Mouse (Mus musculus) c-Kit-positive CD71-negative TER-119-negative erythroid progenitor cells, embryonic 14.5 days (primary cell): Measurements from ENCODE around the gene Helz.

Experiments
- DNase-seq: peaks from one replicate; pipeline ENCODE4 v3.0.0-alpha.2; 2013; ENCODE audit warnings: low read depth

The Helz gene

GRCm38 (mm10) chr11:107617976-107618375 is 70.2 kb downstream of the Helz start:
- no peak for DNase-seq

GRCm38 (mm10) chr11:107624661-107625060 is 76.9 kb downstream of the Helz start:
- DNase-seq, result no peak

DNA sequence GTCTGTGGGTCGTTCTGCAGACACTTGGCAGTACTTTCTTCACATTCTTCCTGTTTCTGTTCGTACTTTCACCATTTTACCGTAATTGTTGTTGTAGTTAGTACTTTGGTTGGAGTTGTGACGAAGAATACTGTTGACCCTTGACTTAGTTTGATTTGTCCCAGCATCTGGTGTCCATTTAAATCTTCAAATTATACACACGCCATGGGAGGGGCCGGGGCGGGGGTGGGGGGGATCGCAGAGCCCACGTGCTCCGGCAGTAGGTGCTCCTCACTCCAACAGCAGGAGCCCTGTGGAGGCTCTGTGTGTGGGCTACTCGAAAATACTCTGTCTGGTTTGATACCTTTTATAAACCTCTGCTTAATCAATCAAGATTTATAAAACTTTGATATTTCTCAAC is 78.0 kb downstream of the Helz start:
- no peak for DNase-seq

DNA sequence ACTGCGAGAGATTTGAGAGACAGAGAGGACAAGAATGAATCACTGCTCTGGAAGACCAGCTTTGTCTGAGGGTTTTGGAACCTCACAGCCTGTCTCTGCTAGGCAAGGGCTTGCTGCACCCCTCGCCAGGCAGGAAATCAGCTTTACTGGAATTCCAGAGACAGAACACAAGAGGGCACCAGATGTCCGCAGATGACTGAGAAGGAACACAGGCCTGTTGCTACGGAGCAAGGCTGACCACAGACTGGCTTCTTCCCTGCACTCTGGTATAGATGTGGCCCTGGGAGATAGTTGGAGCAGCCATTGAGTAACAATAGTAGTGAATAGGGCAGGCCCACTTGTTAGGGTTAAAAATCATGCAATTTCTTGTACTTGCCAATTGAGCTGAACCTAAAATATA is 81.8 kb downstream of the Helz start:
- no peak for DNase-seq

GRCm38 (mm10) chr11:107629951-107630350 is 82.2 kb downstream of the Helz start:
- no peak for DNase-seq

DNA sequence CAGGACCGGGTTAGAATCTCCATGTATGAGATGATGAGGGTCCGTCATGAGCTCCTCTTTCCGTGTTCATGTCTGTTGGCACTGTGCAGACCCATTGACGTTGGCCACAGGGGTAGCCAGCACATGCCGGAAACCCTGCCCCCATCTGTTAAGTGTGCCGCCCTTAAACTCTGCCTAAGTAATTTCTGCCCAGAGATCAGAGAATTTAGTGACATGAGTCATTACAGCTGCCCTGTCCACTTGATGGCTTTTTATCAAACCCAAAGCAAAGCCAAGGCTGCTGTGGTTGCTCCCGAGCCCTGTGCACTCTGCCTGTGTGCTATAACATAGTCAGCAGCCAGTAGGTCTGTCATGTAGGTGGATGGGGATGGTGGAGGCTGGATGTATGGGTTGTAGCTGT is 83.4 kb downstream of the Helz start:
- no peak for DNase-seq

- no peak for DNase-seq
These were observed 85.9 kb downstream of the Helz start for GRCm38 (mm10) chr11:107633563-107634146.

- DNase-seq, result no peak
These were observed 90.4 kb downstream of the Helz start for GRCm38 (mm10) chr11:107638137-107638536.

GRCm38 (mm10) chr11:107639657-107640056 is 91.9 kb downstream of the Helz start:
- no peak for DNase-seq

DNA sequence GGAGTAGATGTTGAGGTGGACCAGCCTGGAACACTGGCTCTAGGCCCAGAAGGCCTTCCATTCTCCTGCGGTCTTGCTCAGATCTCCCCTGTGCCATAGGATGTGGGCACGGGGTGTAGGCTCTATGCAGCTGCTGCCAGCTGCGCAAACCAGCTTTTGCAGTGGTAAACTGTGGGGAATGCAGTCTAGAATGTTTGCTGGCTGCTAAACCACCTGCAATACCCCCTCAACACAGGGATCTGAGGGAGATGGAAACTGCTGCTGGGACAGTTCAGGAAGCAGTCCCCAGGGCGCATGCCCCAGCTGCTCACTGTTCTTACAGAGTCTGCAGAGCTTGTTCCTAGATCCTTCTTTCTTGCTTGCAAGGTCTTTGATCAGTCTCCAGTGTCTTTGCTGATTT is 96.7 kb downstream of the Helz start:
- DNase-seq, result no peak

GRCm38 (mm10) chr11:107647330-107647729 is 99.6 kb downstream of the Helz start:
- DNase-seq, result no peak

GRCm38 (mm10) chr11:107648668-107649067 is 100.9 kb downstream of the Helz start:
- DNase-seq, result no peak

GRCm38 (mm10) chr11:107649458-107649857 is 101.7 kb downstream of the Helz start:
- no peak for DNase-seq

DNA sequence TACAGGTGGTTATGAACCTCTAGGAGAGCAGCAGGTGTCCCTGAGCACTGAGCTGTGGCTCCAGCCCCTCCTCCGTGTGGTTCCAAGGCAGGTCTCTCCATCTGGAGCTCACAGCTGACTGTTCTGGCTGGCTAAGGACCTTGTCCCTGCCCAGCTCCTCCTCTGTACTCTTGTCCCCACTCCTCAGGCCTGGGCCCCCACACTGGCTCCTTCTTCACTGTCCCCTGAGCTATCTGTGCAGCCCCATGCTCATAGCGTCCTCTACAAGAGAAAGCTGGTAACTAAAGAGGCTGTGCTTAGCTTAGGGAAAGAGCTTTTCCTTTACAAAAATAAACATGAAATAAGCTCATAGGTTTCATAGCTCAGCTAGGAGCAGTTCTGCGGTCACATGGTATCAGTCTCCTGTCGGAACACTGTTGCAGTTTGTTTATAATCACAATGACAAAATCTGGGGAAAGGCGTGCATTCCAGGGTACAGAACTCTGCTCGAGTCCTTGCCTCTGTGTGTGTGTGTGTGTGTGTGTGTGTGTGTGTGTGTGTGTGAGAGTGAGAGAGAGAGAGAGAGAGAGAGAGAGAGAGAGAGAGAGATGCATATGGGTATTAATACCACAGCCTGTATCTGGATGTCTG is 102.8 kb downstream of the Helz start:
- no peak for DNase-seq

DNA sequence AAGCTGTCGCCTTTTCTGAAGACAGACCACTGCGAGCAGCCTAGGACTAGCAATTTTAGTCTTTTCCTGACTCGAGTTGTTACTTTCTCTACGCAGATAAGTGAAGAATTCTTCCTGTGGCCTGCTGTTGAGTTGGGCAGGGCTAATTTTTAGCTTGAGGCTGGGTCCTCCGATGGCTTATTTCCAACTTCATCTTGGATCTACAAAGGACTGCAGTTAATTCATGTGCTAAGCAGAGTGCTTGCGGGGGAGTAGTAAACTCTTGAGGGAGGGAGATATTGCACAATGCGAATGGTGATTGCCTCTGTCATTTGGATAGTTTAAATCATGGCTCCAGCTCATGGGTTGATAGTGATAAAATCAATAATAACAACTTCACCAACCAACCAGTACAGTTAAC is 103.7 kb downstream of the Helz start:
- no peak for DNase-seq

- no peak for DNase-seq
These were observed 104.4 kb downstream of the Helz start for GRCm38 (mm10) chr11:107652137-107652536.

GRCm38 (mm10) chr11:107655538-107655937 is 107.8 kb downstream of the Helz start:
- no peak for DNase-seq

GRCm38 (mm10) chr11:107657117-107657516 is 109.4 kb downstream of the Helz start:
- DNase-seq, result no peak

DNA sequence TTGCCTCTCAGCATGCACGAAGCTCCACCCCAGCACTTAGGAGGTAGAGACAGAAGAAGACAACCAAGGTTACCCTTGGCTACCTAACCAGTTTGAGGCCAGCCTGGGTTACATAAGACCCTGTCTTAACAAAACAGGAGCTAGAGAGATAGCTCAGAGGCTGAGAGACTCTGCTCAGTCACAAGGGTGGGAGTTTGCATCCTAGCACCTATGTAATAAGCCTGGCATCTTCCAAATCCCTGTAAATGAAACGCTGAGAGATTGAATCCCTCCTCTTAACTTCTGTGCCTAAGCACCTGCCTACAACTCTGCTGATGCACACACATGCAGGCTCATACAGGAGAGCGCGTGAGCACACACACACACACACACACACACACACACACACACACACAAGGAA is 112.7 kb downstream of the Helz start:
- DNase-seq, result no peak

GRCm38 (mm10) chr11:107662666-107663065 is 114.9 kb downstream of the Helz start:
- DNase-seq, result no peak

GRCm38 (mm10) chr11:107667542-107667941 is 119.8 kb downstream of the Helz start:
- DNase-seq, result no peak

DNA sequence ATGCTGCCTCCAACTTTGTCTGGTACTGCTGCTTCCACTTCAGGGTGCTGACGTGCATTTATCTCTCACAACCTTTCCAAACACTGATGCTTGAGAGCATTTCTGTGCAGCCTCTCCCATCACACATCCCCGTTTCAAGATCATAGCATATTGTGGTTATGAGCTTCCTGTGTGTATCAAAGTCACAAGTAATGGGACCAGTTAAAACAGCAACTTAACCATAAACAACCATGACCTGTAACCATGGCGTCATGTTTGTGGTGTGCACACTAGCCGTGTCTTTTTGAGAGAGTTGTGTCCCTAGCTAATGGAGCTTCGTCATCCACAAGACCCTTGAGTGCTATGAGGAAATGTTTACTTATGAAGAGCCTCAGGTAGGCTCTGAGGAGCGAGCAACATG is 120.5 kb downstream of the Helz start:
- DNase-seq, result no peak

- no peak for DNase-seq
These were observed 121.2 kb downstream of the Helz start for GRCm38 (mm10) chr11:107668977-107669376.

GRCm38 (mm10) chr11:107674006-107674405 is 126.3 kb downstream of the Helz start:
- no peak for DNase-seq
